Mouse (Mus musculus) thymus, postnatal 36 days (tissue): ENCODE measurements around the gene Tmem45a.

ENCODE experiments used
- DNase-seq, 2 experiments: peaks; one replicate each; pipeline ENCODE4 v3.0.0; 2022; ENCODE audit warnings: mixed read lengths in 2 of 2

Gene Tmem45a

DNA sequence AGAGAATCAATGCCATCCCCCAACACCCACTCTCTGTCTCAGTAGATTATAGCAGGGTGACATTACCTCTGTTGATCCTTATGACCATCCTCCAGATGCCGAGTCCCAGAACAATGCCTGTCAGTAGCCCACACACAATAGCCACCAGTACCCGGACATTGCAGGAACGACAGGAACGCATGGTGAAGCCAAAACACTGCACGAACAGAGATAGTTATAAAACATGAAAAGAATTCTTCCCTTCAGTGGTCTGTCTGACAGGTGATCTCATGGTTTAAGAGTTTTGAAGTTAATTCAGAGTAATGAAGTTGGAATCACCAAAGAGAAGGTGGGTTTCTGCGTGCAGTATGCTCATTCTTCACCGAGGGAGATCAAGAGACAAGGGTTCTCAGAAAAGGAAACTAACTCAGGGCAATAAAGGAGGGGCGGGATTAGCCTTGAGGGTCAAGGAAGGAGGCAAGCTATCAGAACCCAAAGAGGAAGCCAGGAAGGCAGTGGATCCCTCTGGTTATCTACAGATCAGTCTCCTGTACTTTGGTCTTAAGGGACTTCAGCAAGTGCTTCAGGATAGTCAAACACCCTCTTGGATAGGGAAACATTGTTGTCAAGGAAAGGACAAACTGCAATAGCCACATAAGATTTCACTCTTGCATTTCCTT lies 90.4 kb downstream of the Tmem45a start, which contains the start of gene Adgrg7:
TSS of gene Adgrg7 (minus strand) at position 375 of the 659 bp plus-strand sequence.
- DNase-seq = no peak

DNA sequence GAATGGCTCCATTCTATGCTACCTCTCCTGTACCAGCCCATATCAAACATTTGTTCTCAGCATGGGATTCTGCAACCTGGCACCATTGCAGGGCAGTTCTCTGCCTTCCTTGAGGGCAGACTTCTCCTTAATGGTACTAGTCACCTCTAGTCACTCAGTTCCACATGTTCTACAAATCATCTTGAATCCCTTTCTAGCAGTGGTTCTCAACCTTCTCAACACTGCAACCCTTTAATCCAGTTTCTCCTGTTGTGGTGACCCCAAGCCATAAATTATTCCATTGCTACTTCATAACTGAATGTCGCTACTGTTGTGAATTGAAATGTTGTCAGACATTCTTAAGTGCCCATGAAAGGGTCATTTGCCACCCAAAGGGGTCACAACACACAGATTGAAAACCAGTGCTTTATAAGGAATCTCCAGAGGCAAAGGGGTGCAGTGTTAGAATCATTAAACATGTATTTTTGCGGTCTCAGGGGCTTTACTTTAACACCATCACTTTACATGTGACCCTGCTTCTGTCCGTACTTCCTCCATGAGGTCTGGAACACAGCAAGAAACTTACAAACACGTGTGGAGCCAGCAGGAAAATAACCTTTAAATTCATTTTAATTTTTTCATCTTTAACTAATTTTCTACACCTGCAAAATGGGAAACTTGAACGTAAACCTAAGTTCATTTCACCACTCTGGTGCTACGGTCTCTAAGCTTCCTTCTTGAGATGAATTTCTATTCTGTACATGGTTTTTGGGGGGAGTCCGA lies 91.4 kb downstream of the Tmem45a start:
- no peak for DNase-seq

DNA sequence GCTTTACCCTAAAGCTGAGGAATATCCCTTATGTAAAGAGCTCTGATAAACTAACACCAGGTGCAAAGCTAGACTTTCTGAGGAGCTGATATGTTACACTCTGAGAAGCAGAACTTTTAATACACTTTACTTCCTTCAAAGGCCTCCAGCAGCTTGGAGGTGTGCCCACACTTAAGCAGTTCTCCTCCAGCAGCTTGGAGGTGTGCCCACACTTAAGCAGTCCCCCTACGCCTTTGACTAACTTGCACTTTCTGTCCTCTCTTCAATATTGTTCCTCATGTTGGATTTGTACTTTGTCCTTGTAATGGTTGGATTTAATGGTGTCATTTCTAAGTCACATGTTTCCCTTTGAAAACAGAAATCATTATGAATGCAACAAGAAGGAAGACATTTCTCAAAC lies 92.2 kb downstream of the Tmem45a start:
- no peak for DNase-seq

DNA sequence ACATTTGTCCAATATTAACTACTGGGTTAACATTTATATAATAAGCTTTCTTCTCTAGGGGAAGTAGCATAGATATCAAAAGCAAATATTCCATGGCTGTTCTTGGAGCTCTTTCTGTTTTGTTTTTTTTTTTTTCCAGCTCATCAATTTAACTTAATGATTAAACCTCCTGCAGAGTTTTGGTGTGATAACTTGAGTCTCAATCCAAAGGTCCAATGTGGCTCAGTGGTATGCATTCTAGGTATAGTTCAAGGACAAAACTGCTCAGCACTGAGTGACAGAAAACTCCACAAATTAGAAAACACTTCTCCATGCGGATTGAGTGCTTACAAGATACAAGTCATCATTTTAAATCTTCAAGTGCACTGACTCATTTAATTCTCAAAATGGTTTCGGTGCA lies 100.0 kb downstream of the Tmem45a start:
- DNase-seq = no peak

DNA sequence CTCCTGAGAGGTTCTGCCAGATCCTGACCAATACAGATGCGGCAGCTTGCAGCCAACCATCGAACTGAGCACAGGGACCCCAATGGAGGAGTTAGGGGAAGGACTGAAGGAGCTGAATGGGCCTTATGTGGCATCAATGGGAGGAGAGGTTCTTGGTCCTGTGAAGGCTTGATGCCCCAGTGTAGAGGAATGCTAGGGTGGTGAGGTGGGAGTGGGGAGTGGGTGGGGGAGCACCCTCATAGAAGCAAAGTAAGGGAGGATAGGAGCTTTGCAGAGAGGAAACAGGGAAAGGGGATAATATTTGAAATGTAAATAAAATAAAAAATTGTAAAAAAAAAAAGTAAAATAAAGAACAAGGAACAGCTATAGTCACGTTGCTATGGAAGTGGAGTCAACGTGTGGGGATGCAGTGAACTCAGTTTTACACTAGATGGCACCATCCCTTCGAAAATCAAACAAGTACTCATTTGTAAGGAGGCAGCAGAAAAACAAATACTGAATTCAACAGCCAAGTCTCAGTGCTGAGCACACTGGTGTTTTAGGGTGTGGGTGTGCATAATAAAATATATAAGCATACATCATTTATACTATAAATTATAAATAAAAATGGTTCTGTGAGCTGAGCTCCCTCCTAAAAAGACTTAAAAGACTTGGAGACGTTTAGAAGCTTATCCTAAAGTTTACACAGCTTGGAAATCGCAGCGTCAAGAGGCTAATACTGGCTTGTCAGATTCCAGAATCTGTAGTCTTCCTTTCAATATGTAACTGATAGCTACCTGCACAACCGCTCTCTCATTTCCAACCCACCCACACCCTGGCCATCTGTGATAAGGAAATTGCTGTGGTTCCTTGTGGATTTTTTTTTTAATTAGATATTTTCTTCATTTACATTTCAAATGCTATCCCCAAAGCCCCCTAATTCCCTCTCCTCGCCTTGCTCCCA lies 114.5 kb downstream of the Tmem45a start:
- no peak for DNase-seq
